Mouse (Mus musculus) olfactory bulb, adult 2 months (tissue): ENCODE data around the gene Ric3.

Experiments used
- CTCF ChIP-seq: fragments of 200-500 bp; IDR thresholded peaks from 2 replicates; pipeline ENCODE4 v1.5.1; 2012; ENCODE audit warnings: low read depth, mild to moderate bottlenecking, low read length, moderate library complexity; ENCODE audit not compliant: insufficient read depth
- POLR2A ChIP-seq: fragments of 200-500 bp; IDR thresholded peaks from 2 replicates; pipeline ENCODE4 v1.6.1; 2012; ENCODE audit warnings: mild to moderate bottlenecking, low read depth, low read length, moderate library complexity; ENCODE audit not compliant: insufficient read depth

GRCm38 (mm10) chr7:108993881-108994291 is 89.2 kb downstream of the Ric3 start:
- no peak for TF ChIP-seq CTCF
- TF ChIP-seq POLR2A, result no peak
